Mouse (Mus musculus): ENCODE data around the gene Orai2.
"Not testable (repeated sequence)": the region's sequence is repeated elsewhere in the genome, so short reads cannot be mapped to it uniquely, and the experiment has no call there.

Orai2 gene

DNA sequence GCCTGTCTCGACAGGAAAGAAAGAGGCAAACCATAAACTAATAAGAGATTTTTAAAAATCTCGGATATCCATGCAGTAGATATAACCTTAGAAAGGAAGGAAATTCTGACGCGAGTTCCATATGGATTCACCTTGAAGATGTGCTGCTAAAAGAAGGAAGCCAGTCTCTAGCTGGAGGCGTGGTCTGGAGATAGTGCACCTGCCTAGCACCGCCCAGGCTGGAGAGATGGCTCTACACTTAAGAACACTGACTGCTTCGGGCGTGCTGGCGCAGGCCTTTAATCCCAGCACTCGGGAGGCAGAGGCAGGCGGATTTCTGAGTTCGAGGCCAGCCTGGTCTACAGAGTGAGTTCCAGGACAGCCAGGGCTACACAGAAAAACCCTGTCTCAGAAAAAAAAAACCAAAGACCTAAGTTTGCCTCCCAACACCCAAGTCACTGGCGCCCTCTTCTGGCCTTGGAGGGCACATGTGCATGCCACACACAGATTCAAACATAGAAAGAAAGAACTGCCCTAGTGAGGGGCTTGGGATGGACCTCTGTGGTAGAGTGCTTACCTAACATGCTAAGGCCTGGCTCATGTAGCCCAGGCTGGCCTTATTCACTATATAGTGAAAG lies 32.7 kb downstream of the Orai2 start:
- in situ Hi-C loops (cut with MboI, MseI), result no loop called here

GRCm38 (mm10) chr5:136136292-136136990 lies 34.1 kb downstream of the Orai2 start:
- in situ Hi-C loops (cut with MboI, MseI), result no loop called here

- in situ Hi-C loops (cut with MboI, MseI), result no loop called here
These were observed 34.8 kb downstream of the Orai2 start, which contains the start of the genes Lrwd1 and Alkbh4 for GRCm38 (mm10) chr5:136135571-136136291. Gene Lrwd1 (minus strand): TSS chr5:136136074. Gene Alkbh4 (plus strand): TSS chr5:136136146.

DNA sequence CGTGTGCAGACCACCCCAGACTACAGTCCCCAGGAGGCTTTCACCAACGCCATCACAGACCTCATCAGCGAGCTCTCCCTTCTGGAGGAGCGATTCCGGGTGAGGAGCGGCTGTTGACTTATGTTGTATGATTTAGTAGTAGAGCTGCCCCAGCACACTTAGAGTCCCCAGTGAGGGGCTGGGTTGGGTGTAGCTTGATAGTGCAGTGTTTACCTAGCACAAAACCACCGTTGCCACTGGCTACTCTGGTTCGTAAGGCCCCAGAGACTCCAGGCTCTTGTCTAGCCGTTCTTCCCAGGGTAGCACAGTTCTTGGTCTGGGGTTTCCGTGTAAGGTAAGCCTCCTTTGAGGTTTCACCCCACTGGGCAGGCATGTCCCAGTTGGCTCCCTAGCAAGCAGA lies 48.3 kb downstream of the Orai2 start:
- in situ Hi-C loops (cut with MboI, MseI), result no loop called here

- in situ Hi-C loops (cut with MboI, MseI), result no loop called here
These were observed 53.8 kb downstream of the Orai2 start for GRCm38 (mm10) chr5:136116784-136117112.

- in situ Hi-C loops (cut with MboI, MseI), result no loop called here
These were observed 54.4 kb downstream of the Orai2 start, which contains the start of gene Polr2j for GRCm38 (mm10) chr5:136115891-136116783. Gene Polr2j (plus strand): TSS chr5:136116631.

DNA sequence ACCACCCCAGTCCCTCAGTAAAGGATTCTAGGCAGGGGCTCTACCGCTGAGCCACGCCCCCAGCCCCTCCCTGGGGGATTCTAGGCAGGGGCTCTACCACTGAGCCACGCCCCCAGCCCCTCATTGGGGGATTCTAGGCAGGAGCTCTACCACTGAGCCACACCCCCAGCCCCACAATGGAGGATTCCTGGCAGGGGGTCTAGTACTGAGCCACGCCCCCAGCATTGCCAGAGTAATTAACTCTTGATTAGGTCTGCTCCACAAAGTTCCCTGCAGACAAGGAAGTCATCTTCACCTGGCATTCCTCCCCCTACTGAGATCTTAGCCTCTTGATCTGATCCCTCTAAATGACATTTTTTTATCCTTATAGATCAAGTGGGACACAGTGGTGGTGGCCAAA lies 57.0 kb downstream of the Orai2 start:
- in situ Hi-C loops (cut with MboI, MseI), result not testable (repeated sequence)

GRCm38 (mm10) chr5:136109042-136109441 lies 61.5 kb downstream of the Orai2 start:
- in situ Hi-C loops (cut with MboI, MseI), result no loop called here

GRCm38 (mm10) chr5:136108486-136108885 lies 62.0 kb downstream of the Orai2 start:
- in situ Hi-C loops (cut with MboI, MseI), result no loop called here

- in situ Hi-C loops (cut with MboI, MseI), result no loop called here
These were observed 66.0 kb downstream of the Orai2 start for GRCm38 (mm10) chr5:136104511-136104910.

GRCm38 (mm10) chr5:136102099-136102820 lies 68.3 kb downstream of the Orai2 start:
- in situ Hi-C loops (cut with MboI, MseI), result no loop called here

DNA sequence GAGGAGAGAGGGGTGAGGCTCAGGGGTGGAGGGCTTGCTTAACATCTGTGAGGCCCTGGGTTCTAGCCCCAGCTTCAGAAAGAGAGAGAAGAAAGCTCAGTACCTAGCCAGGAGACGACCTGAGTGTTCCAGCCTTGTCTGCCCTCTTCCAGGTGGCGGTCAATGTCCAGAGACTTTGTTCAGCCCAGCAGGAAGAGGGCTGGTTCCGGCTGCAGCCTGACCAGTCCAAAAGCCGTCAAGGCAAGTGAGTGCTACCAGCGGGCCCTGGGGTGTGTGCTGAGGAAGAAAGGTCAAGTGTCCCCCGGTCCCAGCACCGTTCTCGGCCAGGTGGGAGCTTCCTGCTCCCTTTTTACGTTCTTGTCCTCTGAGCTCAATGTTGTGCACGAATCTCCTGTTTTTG lies 72.0 kb downstream of the Orai2 start:
- in situ Hi-C loops (cut with MboI, MseI), result no loop called here

All from T-helper 1 cell (primary cell).